Mouse (Mus musculus) CD8-positive naive resting alpha-beta T cell, adult 2 months (primary cell): Measurements from ENCODE around the gene Ehbp1.

Source experiments
- DNase-seq, 2 experiments: peaks; one replicate each; pipeline ENCODE4 v3.0.0; 2022; ENCODE audit warnings: low read depth in 2 of 2, low spot score in 2 of 2

Gene Ehbp1

GRCm38 (mm10) chr11:21985118-21985517 lies 357.0 kb downstream of the Ehbp1 start:
- no peak for DNase-seq

DNA sequence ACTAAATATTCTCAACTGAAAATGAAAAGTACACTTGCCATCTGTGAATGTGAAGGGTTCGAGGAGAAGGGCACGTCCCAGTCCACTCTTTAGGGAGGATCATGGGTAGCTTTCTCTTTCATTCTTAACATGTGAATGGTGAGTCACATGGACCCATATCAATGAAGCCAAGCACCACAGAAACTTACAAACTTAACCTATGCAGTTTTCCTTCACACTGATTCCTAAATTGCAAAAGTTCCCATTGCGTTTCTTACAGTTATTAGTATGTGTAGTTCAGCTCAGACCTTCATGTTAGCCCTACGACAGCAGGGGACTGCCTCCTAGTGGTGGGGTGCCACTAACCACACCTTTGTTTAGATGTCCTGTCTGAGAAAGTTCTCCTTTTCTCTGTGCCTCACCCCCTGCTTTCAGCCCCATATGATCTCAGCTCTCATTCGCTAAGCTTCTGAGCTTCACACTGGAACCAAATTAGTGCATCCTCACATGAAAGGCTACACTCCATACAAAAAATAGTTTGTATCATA lies 368.0 kb downstream of the Ehbp1 start:
- DNase-seq = no peak

GRCm38 (mm10) chr11:21973597-21973996 lies 368.5 kb downstream of the Ehbp1 start:
- DNase-seq = no peak

DNA sequence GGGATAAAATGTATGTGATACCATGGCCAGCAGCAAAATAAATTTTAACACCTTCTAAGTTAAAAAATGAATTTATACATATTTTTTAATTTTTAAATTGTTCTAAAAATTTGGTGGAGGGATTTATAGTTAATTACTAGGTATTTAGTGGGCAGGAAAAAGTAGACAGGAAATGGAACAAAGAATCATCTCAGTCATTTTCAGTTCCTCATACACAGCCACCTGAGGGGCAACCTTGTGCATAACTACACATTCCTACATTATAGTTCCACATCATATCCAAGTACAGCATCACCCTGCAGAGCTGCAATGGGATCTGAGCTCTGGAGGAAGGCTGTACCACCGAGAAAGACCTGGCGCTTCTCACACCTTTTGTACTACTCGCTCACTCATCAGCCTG lies 373.2 kb downstream of the Ehbp1 start:
- no peak for DNase-seq
